Mouse (Mus musculus) E14TG2a.4 (cell line): Measurements from ENCODE around the gene Cbx7.
"Not testable (repeated sequence)": the region's sequence is repeated elsewhere in the genome, so short reads cannot be mapped to it uniquely, and the experiment has no call there.

ENCODE experiments used
- H3K27me3 ChIP-seq: 2 replicates; pipeline ENCODE4 v1.6.1; 2014; ENCODE audit warnings: low read length, control low read depth; ENCODE audit not compliant: insufficient read depth
- H3K36me3 ChIP-seq: 2 replicates; pipeline ENCODE4 v1.6.1; 2014; ENCODE audit warnings: low read length, control low read depth; ENCODE audit not compliant: insufficient read depth
- H3K4me1 ChIP-seq: replicated peaks from 2 replicates; pipeline ENCODE4 v1.6.1; 2014; ENCODE audit warnings: low read depth, low read length, control low read depth
- H3K4me3 ChIP-seq: replicated peaks from 2 replicates; pipeline ENCODE4 v1.5.1; 2014; ENCODE audit warnings: mild to moderate bottlenecking, low read length
- H3K9me3 ChIP-seq: 2 replicates; pipeline ENCODE4 v1.6.1; 2014; ENCODE audit warnings: low read length, control low read depth
- CTCF ChIP-seq: conservative IDR thresholded peaks from 2 replicates; pipeline ENCODE4 v1.5.1; 2014; ENCODE audit warnings: low read length
- NANOG ChIP-seq: IDR thresholded peaks from 2 replicates; pipeline ENCODE4 v1.6.1; 2014; ENCODE audit warnings: borderline replicate concordance, low read length, mixed read lengths
- POU5F1 ChIP-seq: IDR thresholded peaks from 2 replicates; pipeline ENCODE4 v1.6.1; 2014; ENCODE audit warnings: low read length, borderline replicate concordance

Cbx7 gene

GRCm38 (mm10) chr15:79913761-79914346, 57.1 kb downstream of the Cbx7 start:
- no peak for TF ChIP-seq NANOG
- no peak for TF ChIP-seq CTCF
- no peak for TF ChIP-seq POU5F1
- Histone ChIP-seq H3K4me1 (peaks cover 80% of the 10 kb centered on the region), H3K9me3 (no peaks in the 10 kb centered on the region), H3K36me3 (peaks cover 74% of the 10 kb centered on the region), H3K4me3 (no peak overlapping the region), H3K27me3 (no peaks in the 10 kb centered on the region)

- no peaks in the 10 kb centered on the region for H3K9me3 ChIP-seq
- peaks cover 73% of the 10 kb centered on the region for H3K36me3 ChIP-seq
- H3K27me3 ChIP-seq: no peaks in the 10 kb centered on the region
- no peak for TF ChIP-seq CTCF
- TF ChIP-seq POU5F1: no peak
- TF ChIP-seq NANOG: no peak
- H3K4me1 ChIP-seq: peaks cover 79% of the 10 kb centered on the region
- H3K4me3 ChIP-seq: no peak overlapping the region
These were observed 59.6 kb downstream of the Cbx7 start for GRCm38 (mm10) chr15:79911339-79911738.

- H3K9me3 ChIP-seq, H3K4me3 ChIP-seq, H3K27me3 ChIP-seq: not testable (repeated sequence)
- Histone ChIP-seq H3K36me3 (peaks cover 73% of the 10 kb centered on the region), H3K4me1 (peaks cover 79% of the 10 kb centered on the region)
- peak; percentile 15 for TF ChIP-seq CTCF
These were observed 60.1 kb downstream of the Cbx7 start for GRCm38 (mm10) chr15:79910812-79911211.

DNA sequence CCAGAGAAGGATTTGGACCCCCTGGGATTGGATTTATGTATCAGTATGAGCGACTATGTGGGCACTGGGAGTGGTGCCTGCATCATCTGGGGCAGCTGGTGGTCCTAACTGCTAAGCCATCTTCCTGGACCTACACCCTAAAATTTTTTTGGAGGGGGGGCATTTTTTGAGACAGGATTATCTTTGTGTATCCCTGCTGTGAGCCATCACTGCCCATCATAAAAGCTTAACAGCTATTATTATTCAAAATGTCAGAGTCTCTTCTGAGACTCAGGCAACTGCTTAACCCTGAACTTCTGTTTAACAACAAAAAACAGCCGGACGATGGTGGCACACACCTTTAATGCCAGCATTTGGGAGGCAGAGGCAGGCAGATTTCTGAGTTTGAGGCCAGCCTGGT, 61.9 kb downstream of the Cbx7 start:
- not testable (repeated sequence) for H3K4me3 ChIP-seq, H3K9me3 ChIP-seq, H3K27me3 ChIP-seq
- TF ChIP-seq NANOG: peak; percentile 95
- peaks cover 65% of the 10 kb centered on the region for H3K36me3 ChIP-seq
- peaks cover 74% of the 10 kb centered on the region for H3K4me1 ChIP-seq

DNA sequence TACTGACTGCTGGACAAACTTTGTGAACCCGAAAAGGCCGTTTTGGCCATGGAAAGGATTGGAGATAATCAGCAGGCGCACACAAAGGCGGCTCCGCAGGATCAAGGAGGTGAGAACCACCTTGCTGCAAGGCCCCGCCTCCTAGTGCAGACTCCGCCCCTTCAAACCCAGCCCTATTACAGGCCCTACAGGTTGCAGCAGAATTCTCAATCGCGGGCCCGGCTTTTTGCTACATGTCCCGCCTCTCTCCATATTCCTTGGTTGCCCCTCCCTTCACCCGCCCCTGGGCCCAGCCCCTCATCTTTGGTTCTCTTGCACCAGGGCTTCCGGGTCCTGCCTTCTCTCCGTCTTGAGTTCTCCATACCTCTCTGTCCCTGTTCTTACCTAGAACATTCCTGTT, 64.1 kb downstream of the Cbx7 start:
- H3K9me3 ChIP-seq: no peaks in the 10 kb centered on the region
- H3K4me1 ChIP-seq: peaks cover 76% of the 10 kb centered on the region
- TF ChIP-seq CTCF: no peak
- TF ChIP-seq NANOG: no peak
- no peak for TF ChIP-seq POU5F1
- H3K27me3 ChIP-seq: no peaks in the 10 kb centered on the region
- peak overlapping the region; percentile 69 for H3K4me3 ChIP-seq
- H3K36me3 ChIP-seq: peaks cover 67% of the 10 kb centered on the region

GRCm38 (mm10) chr15:79905211-79905610, 65.7 kb downstream of the Cbx7 start:
- Histone ChIP-seq H3K4me3 (peak overlapping the region; percentile 69; the same call in 1 of the 2 replicates), H3K36me3 (peaks cover 71% of the 10 kb centered on the region), H3K9me3 (no peaks in the 10 kb centered on the region), H3K4me1 (peaks cover 78% of the 10 kb centered on the region), H3K27me3 (no peaks in the 10 kb centered on the region)
- TF ChIP-seq CTCF (no peak), NANOG (no peak), POU5F1 (no peak)

- TF ChIP-seq NANOG: peak; percentile 11; the same call in 1 of the 2 replicates
- H3K27me3 ChIP-seq, H3K9me3 ChIP-seq: not testable (repeated sequence)
- peaks cover 78% of the 10 kb centered on the region for H3K4me1 ChIP-seq
- peak overlapping the region; percentile 29; the same call in 1 of the 2 replicates for H3K4me3 ChIP-seq
- peaks cover 71% of the 10 kb centered on the region for H3K36me3 ChIP-seq
These were observed 66.2 kb downstream of the Cbx7 start for GRCm38 (mm10) chr15:79904678-79905077.

DNA sequence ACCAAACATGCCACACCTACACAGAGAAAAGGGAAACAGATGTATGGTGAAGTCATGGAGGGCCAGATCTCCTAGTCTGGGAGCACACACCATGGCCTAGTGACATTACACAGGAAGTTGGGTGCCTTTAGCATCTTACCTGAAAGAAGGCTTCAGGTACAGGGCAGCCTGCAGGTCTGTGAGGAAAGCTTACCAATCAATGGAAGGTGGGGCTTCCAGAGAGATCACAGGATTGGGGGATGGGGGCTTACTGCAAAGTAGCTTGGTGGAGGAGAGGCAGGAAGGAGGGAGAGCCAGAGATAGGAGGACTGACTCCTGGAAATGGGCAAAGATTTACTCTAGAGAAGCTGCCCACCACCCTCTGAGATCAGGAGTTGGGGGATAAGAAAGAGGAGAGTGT, 67.0 kb downstream of the Cbx7 start:
- Histone ChIP-seq H3K4me1 (peaks cover 79% of the 10 kb centered on the region), H3K4me3 (peak overlapping the region; percentile 64), H3K27me3 (no peaks in the 10 kb centered on the region), H3K9me3 (no peaks in the 10 kb centered on the region), H3K36me3 (peaks cover 73% of the 10 kb centered on the region)
- no peak for TF ChIP-seq CTCF
- TF ChIP-seq POU5F1: no peak
- no peak for TF ChIP-seq NANOG

DNA sequence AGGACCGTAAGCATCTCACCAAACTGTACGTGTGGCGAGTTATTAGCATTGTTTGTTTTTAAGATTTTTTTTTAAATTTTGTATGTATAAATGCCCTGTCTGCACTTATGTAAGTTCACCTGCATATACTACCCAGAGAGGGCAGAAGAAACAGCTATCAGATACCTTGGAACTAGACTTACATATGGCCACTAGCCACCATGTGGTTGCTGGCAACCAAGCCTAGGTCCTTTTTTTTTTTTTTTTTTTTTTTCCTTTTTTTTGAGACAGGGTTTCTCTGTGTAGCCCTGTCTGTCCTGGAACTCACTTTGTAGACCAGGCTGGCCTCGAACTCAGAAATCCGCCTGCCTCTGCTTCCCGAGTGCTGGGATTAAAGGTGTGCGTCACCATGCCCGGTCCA, 67.8 kb downstream of the Cbx7 start:
- peaks cover 73% of the 10 kb centered on the region for H3K36me3 ChIP-seq
- H3K27me3 ChIP-seq, H3K9me3 ChIP-seq: not testable (repeated sequence)
- peaks cover 79% of the 10 kb centered on the region for H3K4me1 ChIP-seq
- H3K4me3 ChIP-seq: peak overlapping the region; percentile 64
